Mouse (Mus musculus) hindbrain, embryonic 16.5 days (tissue): ENCODE data around the gene Gm11236. TPM values are rescaled to one million over a fixed set of nuclear protein-coding genes. Genes with fewer than 3 reads are reported as not detected.
A peak's percentile ranks its signal among the peaks of the same experiment; 100 is the strongest.
"Not testable (repeated sequence)": the region's sequence is repeated elsewhere in the genome, so short reads cannot be mapped to it uniquely, and the experiment has no call there.

Experiments used
- ATAC-seq: fragments of 200-750 bp; cut with Nextera tagmentation; 2 replicates; pipeline ENCODE4 v1.8.0; 2017; ENCODE audit warnings: moderate TSS enrichment, moderate library complexity
- H3K27ac ChIP-seq: fragments of 300-500 bp; sonication (generic); 2 replicates; pipeline ENCODE4 v1.5.1; 2014; ENCODE audit warnings: low read depth, mild to moderate bottlenecking, control low read depth, low read length, moderate library complexity
- H3K27me3 ChIP-seq: fragments of 300-500 bp; sonication (generic); replicated peaks from 2 replicates; pipeline ENCODE4 v1.6.1; 2014; ENCODE audit warnings: low read length; ENCODE audit not compliant: control insufficient read depth, insufficient read depth
- H3K36me3 ChIP-seq: fragments of 300-500 bp; sonication (generic); 2 replicates; pipeline ENCODE4 v1.6.1; 2014; ENCODE audit warnings: mild to moderate bottlenecking, low read length, moderate library complexity, mixed read lengths; ENCODE audit not compliant: control insufficient read depth, insufficient read depth
- H3K4me1 ChIP-seq: fragments of 300-500 bp; sonication (generic); 2 replicates; pipeline ENCODE4 v1.6.1; 2014; ENCODE audit warnings: low read depth, low read length; ENCODE audit not compliant: control insufficient read depth, insufficient read depth
- H3K4me2 ChIP-seq: fragments of 300-500 bp; sonication (generic); 2 replicates; pipeline ENCODE4 v1.6.1; 2014; ENCODE audit warnings: mild to moderate bottlenecking, low read length, control low read depth, moderate library complexity
- H3K4me3 ChIP-seq: fragments of 300-500 bp; sonication (generic); 2 replicates; pipeline ENCODE4 v1.5.1; 2014; ENCODE audit warnings: mild to moderate bottlenecking, low read length, control low read depth, moderate library complexity
- H3K9ac ChIP-seq: fragments of 300-500 bp; sonication (generic); 2 replicates; pipeline ENCODE4 v1.6.1; 2014; ENCODE audit warnings: low read depth, mild to moderate bottlenecking, control low read depth, low read length, moderate library complexity
- H3K9me3 ChIP-seq: fragments of 300-500 bp; sonication (generic); 2 replicates; pipeline ENCODE4 v1.6.1; 2014; ENCODE audit warnings: mild to moderate bottlenecking, low read length, moderate library complexity; ENCODE audit not compliant: control insufficient read depth
- WGBS: fragments of 180-500 bp; shearing (Covaris S2); extraction: QIAGEN DNeasy Blood & Tissue Kit; methylation state at CpG from one replicate; pipeline ENCODE4 v1.1.7; 2014; 5-methylcytosine and 5-hydroxymethylcytosine counted together
- polyA plus RNA-seq: library from polyadenylated mRNA; unstranded; fragments of >200 nt; fragmentation: Nextera tagmentation; extraction: Ambion mirVana; gene quantifications from 2 replicates; pipeline ENCODE4 v1.2.1, GENCODE M21; 2015

The Gm11236 gene
- not detected in 2 replicates for polyA plus RNA-seq

- not testable (repeated sequence) for H3K27me3 ChIP-seq, H3K9me3 ChIP-seq, H3K9ac ChIP-seq, ATAC-seq, H3K4me3 ChIP-seq, H3K27ac ChIP-seq, H3K4me2 ChIP-seq, H3K36me3 ChIP-seq, H3K4me1 ChIP-seq
- WGBS = no CpG with 5 or more reads among the region's 4 CpGs
Observed at GRCm38 (mm10) chr4:73637821-73638220, at the start of gene Gm11236. Gm11236 (plus strand) TSS chr4:73638121.

- Histone ChIP-seq H3K4me2 (no peak overlapping the region), H3K4me1 (no peaks in the 10 kb centered on the region), H3K4me3 (no peak overlapping the region), H3K9me3 (no peaks in the 10 kb centered on the region), H3K27me3 (no peaks in the 10 kb centered on the region), H3K9ac (no peak overlapping the region), H3K36me3 (no peaks in the 10 kb centered on the region), H3K27ac (no peak overlapping the region)
- peak; percentile 88 for ATAC-seq
- WGBS = 7% methylated on average over 3 of the region's 3 CpGs
Observed at GRCm38 (mm10) chr4:73599248-73599647, 38.7 kb upstream of the Gm11236 start.

GRCm38 (mm10) chr4:73607581-73607980, 30.3 kb upstream of the Gm11236 start, which contains the start of gene Gm11238:
Gm11238 (plus strand) TSS chr4:73607881.
- not testable (repeated sequence) for H3K27me3 ChIP-seq, H3K9ac ChIP-seq, H3K4me3 ChIP-seq, H3K36me3 ChIP-seq, H3K4me1 ChIP-seq, ATAC-seq, H3K4me2 ChIP-seq, H3K9me3 ChIP-seq, H3K27ac ChIP-seq
- WGBS = no CpG with 5 or more reads among the region's 3 CpGs

- WGBS = no CpG with 5 or more reads among the region's 3 CpGs
- H3K4me2 ChIP-seq, H3K4me1 ChIP-seq, H3K36me3 ChIP-seq, H3K27ac ChIP-seq, H3K9me3 ChIP-seq, H3K9ac ChIP-seq, ATAC-seq, H3K4me3 ChIP-seq, H3K27me3 ChIP-seq: not testable (repeated sequence)
Observed at GRCm38 (mm10) chr4:73622684-73623083, 15.2 kb upstream of the Gm11236 start, which contains the start of gene Gm11237. Gm11237 (plus strand) TSS chr4:73622984.

GRCm38 (mm10) chr4:73661864-73662263, 23.9 kb downstream of the Gm11236 start:
- not testable (repeated sequence) for H3K4me2 ChIP-seq, H3K27me3 ChIP-seq, H3K4me1 ChIP-seq, H3K4me3 ChIP-seq, H3K9me3 ChIP-seq, H3K27ac ChIP-seq, H3K36me3 ChIP-seq, H3K9ac ChIP-seq, ATAC-seq
- 83% methylated on average over 4 of the region's 4 CpGs for WGBS

GRCm38 (mm10) chr4:73668054-73668453, 30.1 kb downstream of the Gm11236 start, which contains the start of gene Gm11239:
Gm11239 (plus strand) TSS chr4:73668354.
- not testable (repeated sequence) for ATAC-seq, H3K9ac ChIP-seq, H3K4me1 ChIP-seq, H3K4me2 ChIP-seq, H3K9me3 ChIP-seq, H3K4me3 ChIP-seq, H3K36me3 ChIP-seq, H3K27me3 ChIP-seq, H3K27ac ChIP-seq
- WGBS = no CpG with 5 or more reads among the region's 4 CpGs

- H3K27ac ChIP-seq, H3K4me3 ChIP-seq, H3K27me3 ChIP-seq, H3K4me2 ChIP-seq, H3K36me3 ChIP-seq, H3K4me1 ChIP-seq, ATAC-seq, H3K9ac ChIP-seq, H3K9me3 ChIP-seq: not testable (repeated sequence)
- 100% methylated on average over 1 of the region's 4 CpGs for WGBS
Observed at GRCm38 (mm10) chr4:73683216-73683615, 45.3 kb downstream of the Gm11236 start, which contains the start of gene Gm428. Gm428 (plus strand) TSS chr4:73683516.

Other genes with a start within 250 kb of the Gm11236 start
- gene Gm11487, start 233.0 kb upstream of the Gm11236 start, polyA plus RNA-seq = not detected in 2 replicates
- gene Gm11238, start 30.2 kb upstream of the Gm11236 start, polyA plus RNA-seq = not detected in 2 replicates
- not detected in 2 replicates for gene Gm11237, start 15.1 kb upstream of the Gm11236 start, polyA plus RNA-seq
- gene Gm11239, start 30.2 kb downstream of the Gm11236 start, polyA plus RNA-seq = not detected in 2 replicates
- not detected in 2 replicates for gene Gm428, start 45.4 kb downstream of the Gm11236 start, polyA plus RNA-seq
- 0.46 and 0.57 TPM in 2 replicates for gene Rasef, start 152.9 kb downstream of the Gm11236 start, polyA plus RNA-seq
- not detected in 2 replicates for gene Gm11758, start 238.1 kb downstream of the Gm11236 start, polyA plus RNA-seq